In the genomic region with DNA sequence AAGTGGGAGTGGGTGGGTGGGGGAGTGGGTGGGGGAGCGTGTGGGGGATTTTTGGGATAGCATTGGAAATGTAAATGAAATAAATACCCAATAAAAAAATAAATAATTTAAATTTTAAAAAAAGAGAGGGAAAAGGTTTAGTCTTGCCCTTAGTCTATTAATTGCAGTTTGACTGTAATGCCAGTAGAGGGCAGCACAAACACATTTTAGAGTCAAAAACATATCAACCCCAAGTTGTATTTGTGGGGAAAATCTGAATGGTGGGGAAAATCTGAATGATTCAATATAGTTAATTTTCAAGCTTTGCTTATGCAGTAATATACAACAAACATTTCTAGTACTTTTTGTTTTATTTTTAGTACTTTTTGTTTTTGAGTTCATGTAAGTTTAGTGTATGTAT, we compare ENCODE assay signal across 11 mouse cellular contexts. TPM values are rescaled to one million over a fixed set of nuclear protein-coding genes. Genes with fewer than 3 reads are reported as not detected.
DNase-seq lines count a peak whose midpoint lies in the region; ATAC-seq and TF ChIP-seq lines count a peak whose summit lies in the region.
"Had no signal": no experiment of that assay in that cellular context is flagged by ENCODE, and none has a peak within 500 bp of the region (broad histone marks: within the 10 kb centered on the region; RNA-seq: fewer than 3 reads in every experiment).

No protein-coding gene starts in this region.

- no peaks in the 10 kb centered on the region for H3K9me3 ChIP-seq in embryonic facial prominence, embryonic 14.5 days (ENCODE audit: control insufficient read depth, low read length)
- H3K9me3 ChIP-seq: liver, embryonic 15.5 days had no signal

- H3K36me3 ChIP-seq in embryonic facial prominence, embryonic 14.5 days (ENCODE audit: control insufficient read depth, insufficient read depth, low read length), result no peaks in the 10 kb centered on the region
- H3K36me3 ChIP-seq: liver, embryonic 15.5 days had no signal

- peaks cover 18% of the 10 kb centered on the region for H3K27me3 ChIP-seq in embryonic facial prominence, embryonic 14.5 days (replicated peaks; ENCODE audit: control insufficient read depth, insufficient read depth, low read length)

- ATAC-seq in embryonic facial prominence, embryonic 14.5 days (ENCODE audit: low read depth), result no peak

- no peak overlapping the region for H3K9ac ChIP-seq in embryonic facial prominence, embryonic 14.5 days (ENCODE audit: low read depth, low read length)
- H3K9ac ChIP-seq: liver, embryonic 15.5 days had no signal

- no peaks in the 10 kb centered on the region; the same call in 1 of the 2 replicates for H3K4me1 ChIP-seq in embryonic facial prominence, embryonic 14.5 days (ENCODE audit: control insufficient read depth, insufficient read depth, low read length)

- no peak overlapping the region for H3K4me3 ChIP-seq in layer of hippocampus, adult 2 months
- H3K4me3 ChIP-seq in embryonic facial prominence, embryonic 14.5 days (ENCODE audit: low read depth, low read length), result no peak overlapping the region
- H3K4me3 ChIP-seq: liver, embryonic 15.5 days had no signal

- TF ChIP-seq CTCF in layer of hippocampus, adult 2 months (conservative IDR thresholded peaks at IDR 0.05), result peak; percentile 81

- 11% methylated on average over 1 of the region's 1 CpGs for WGBS in embryonic facial prominence, embryonic 14.5 days

- peak; percentile 29 for DNase-seq in cerebellum, adult 8-10 months
- no peak for DNase-seq in cerebellum, adult 11 months
- peak in 1 of 2 experiments; percentile 42 for DNase-seq in layer of hippocampus, adult 2 months (ENCODE audit: low spot score in 2 of 2)
- DNase-seq in layer of hippocampus, postnatal 10 days (ENCODE audit: low spot score in 2 of 2), result no peak
- peak; percentile 15 for DNase-seq in CD4-positive helper T cell, adult 2 months (ENCODE audit: low read depth, low spot score)
- DNase-seq in embryonic facial prominence, embryonic 14.5 days (ENCODE audit: low spot score), result peak; percentile 33
- no peak for DNase-seq in ovary, postnatal 36 days (ENCODE audit: low spot score)
- DNase-seq in urinary bladder, adult 2 months (ENCODE audit: low spot score), result no peak
- DNase-seq: kidney, adult 18-20 months; thymus, postnatal 36 days had no signal

- H3K4me2 ChIP-seq in embryonic facial prominence, embryonic 14.5 days (ENCODE audit: low read depth, low read length), result no peak overlapping the region
- H3K4me2 ChIP-seq: liver, embryonic 15.5 days had no signal

- H3K27ac ChIP-seq in layer of hippocampus, adult 2 months, result no peak overlapping the region
- no peak overlapping the region for H3K27ac ChIP-seq in embryonic facial prominence, embryonic 14.5 days (replicated peaks; ENCODE audit: low read depth, low read length)
- H3K27ac ChIP-seq: liver, embryonic 15.5 days had no signal

RNA-seq across cellular contexts. Expression of gene Spdya, which starts 3.3 kb away (rescaled TPM):
- total RNA-seq in layer of hippocampus, adult 2 months (2021), result 1 to 10 TPM in 1 of 2 experiments, under 1 TPM in 1; 1.00 to 1.2 TPM
- 1 to 10 TPM; 1.4 to 1.5 TPM for total RNA-seq in layer of hippocampus, postnatal 10 days (2021)
- polyA plus RNA-seq in embryonic facial prominence, embryonic 14.5 days (2014; fragmentation: Nextera tagmentation; extraction: Ambion mirVana), result 0.29 and 1.0 TPM in 2 replicates
- 0.35 and 0.76 TPM in 2 replicates for polyA plus RNA-seq in urinary bladder, adult 2 months (2012; rRNA removed)

RNA-seq across cellular contexts. Expression of gene Ndc80, which starts 21.9 kb away (rescaled TPM):
- total RNA-seq in layer of hippocampus, adult 2 months (2021), result under 1 TPM; 0.49 to 0.90 TPM
- 1 to 10 TPM; 2.2 TPM for total RNA-seq in layer of hippocampus, postnatal 10 days (2021)
- polyA plus RNA-seq in embryonic facial prominence, embryonic 14.5 days (2014; fragmentation: Nextera tagmentation; extraction: Ambion mirVana), result 30.2 and 37.6 TPM in 2 replicates
- polyA plus RNA-seq in urinary bladder, adult 2 months (2012; rRNA removed), result 0.96 and 1.1 TPM in 2 replicates

Comparison
In these comparisons a context has a peak if more than half of its experiments do, and no peak if none do; other contexts are left out.
1. DNase-seq: peak in cerebellum, adult 8-10 months (single experiment), CD4-positive helper T cell, adult 2 months (single experiment) and embryonic facial prominence, embryonic 14.5 days (single experiment); none in cerebellum, adult 11 months (single experiment), layer of hippocampus, postnatal 10 days (0 of 2), ovary, postnatal 36 days (single experiment) and urinary bladder, adult 2 months (single experiment).